Mouse (Mus musculus) heart, embryonic 16.5 days (tissue): ENCODE data around the gene Cdc42bpb. TPM values are rescaled to one million over a fixed set of nuclear protein-coding genes. Genes with fewer than 3 reads are reported as not detected.

Experiments used
- ATAC-seq: fragments of 200-750 bp; cut with Nextera tagmentation; replicated peaks from 2 replicates; pipeline ENCODE4 v1.8.0; 2017; ENCODE audit warnings: moderate number of reproducible peaks; ENCODE audit not compliant: insufficient read depth, low FRiP score; ENCODE audit errors: extremely low read depth
- H3K27ac ChIP-seq: fragments of 300-500 bp; sonication (generic); 2 replicates; pipeline ENCODE4 v1.5.1; 2014; ENCODE audit warnings: mild to moderate bottlenecking, low read length, control low read depth, moderate library complexity
- H3K27me3 ChIP-seq: fragments of 300-500 bp; sonication (generic); 2 replicates; pipeline ENCODE4 v1.6.1; 2014; ENCODE audit warnings: low read length, mixed read lengths; ENCODE audit not compliant: control insufficient read depth, insufficient read depth
- H3K36me3 ChIP-seq: fragments of 300-500 bp; sonication (generic); 2 replicates; pipeline ENCODE4 v1.6.1; 2014; ENCODE audit not compliant: control insufficient read depth, insufficient read depth
- H3K4me1 ChIP-seq: fragments of 300-500 bp; sonication (generic); 2 replicates; pipeline ENCODE4 v1.6.1; 2014; ENCODE audit warnings: low read length, mixed read lengths; ENCODE audit not compliant: control insufficient read depth, insufficient read depth
- H3K4me2 ChIP-seq: fragments of 300-500 bp; sonication (generic); 2 replicates; pipeline ENCODE4 v1.6.1; 2014; ENCODE audit warnings: low read depth, mild to moderate bottlenecking, control low read depth, low read length
- H3K4me3 ChIP-seq: fragments of 300-500 bp; sonication (generic); 2 replicates; pipeline ENCODE4 v1.5.1; 2014; ENCODE audit warnings: mild to moderate bottlenecking, control low read depth, low read length
- H3K9ac ChIP-seq: fragments of 300-500 bp; sonication (generic); 2 replicates; pipeline ENCODE4 v1.6.1; 2014; ENCODE audit warnings: low read length, control low read depth
- H3K9me3 ChIP-seq: fragments of 300-500 bp; sonication (generic); replicated peaks from 2 replicates; pipeline ENCODE4 v1.6.1; 2016; ENCODE audit warnings: low read length; ENCODE audit not compliant: control insufficient read depth
- WGBS: fragments of 180-500 bp; shearing (Covaris S2); extraction: QIAGEN DNeasy Blood & Tissue Kit; methylation state at CpG from one replicate; pipeline ENCODE4 v1.1.7; 2014; 5-methylcytosine and 5-hydroxymethylcytosine counted together
- polyA plus RNA-seq: library from polyadenylated mRNA; unstranded; fragments of >200 nt; fragmentation: Nextera tagmentation; extraction: Ambion mirVana; gene quantifications from 2 replicates; pipeline ENCODE4 v1.2.1, GENCODE M21; 2015

The Cdc42bpb gene
- polyA plus RNA-seq, 1 experiment from 2014 or later: 19.6 TPM

DNA sequence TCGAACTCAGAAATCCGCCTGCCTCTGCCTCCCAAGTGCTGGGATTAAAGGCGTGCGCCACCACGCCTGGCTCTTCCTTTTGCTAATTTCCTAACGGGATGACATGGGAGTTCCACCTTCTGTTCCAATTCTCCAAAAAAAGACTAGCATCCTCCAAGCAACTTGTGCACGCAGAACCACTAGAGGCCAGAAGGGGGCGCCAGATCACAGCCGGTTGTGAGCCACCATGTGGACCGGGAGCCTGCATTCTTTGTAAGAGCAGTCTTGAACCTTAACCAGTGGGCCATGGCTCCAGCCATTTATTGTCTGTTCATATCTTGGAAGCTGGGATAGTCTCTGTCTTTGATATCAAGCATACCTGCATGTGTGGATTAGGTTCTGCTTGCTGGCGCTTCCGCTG, 105.1 kb downstream of the Cdc42bpb start:
- 18% methylated on average over 12 of the region's 12 CpGs for WGBS
- H3K4me2 ChIP-seq: no peak overlapping the region
- ATAC-seq: no peak
- H3K9ac ChIP-seq: no peak overlapping the region
- peaks cover 79% of the 10 kb centered on the region for H3K27me3 ChIP-seq
- H3K27ac ChIP-seq: no peak overlapping the region
- H3K36me3 ChIP-seq: no peaks in the 10 kb centered on the region
- no peaks in the 10 kb centered on the region for H3K9me3 ChIP-seq
- no peak overlapping the region for H3K4me3 ChIP-seq
- peaks cover 26% of the 10 kb centered on the region for H3K4me1 ChIP-seq

DNA sequence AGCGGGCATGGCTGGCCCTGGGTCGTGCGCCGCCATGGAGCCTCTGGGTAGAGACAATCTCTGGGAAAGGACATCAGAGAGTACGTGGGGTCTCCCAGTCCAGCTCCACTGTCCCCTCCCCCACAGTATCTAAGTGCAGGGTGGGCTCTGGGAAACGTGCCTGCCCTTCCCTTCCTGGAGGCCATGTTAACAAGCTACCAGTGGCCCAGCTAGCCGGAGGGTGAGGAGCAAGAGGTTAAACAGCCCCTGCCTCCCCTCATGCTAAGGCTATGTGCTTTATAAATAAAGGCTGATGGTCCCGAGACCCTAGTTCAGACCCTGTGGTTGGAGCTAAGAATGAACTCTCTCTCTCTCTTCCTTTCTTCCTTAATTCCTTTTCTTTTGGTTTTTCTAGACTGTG, 105.6 kb downstream of the Cdc42bpb start:
- Histone ChIP-seq H3K4me1 (peaks cover 26% of the 10 kb centered on the region), H3K9me3 (no peaks in the 10 kb centered on the region), H3K9ac (no peak overlapping the region), H3K4me3 (peak overlapping the region; percentile 8; the same call in 1 of the 2 replicates), H3K36me3 (no peaks in the 10 kb centered on the region), H3K27me3 (peaks cover 76% of the 10 kb centered on the region), H3K27ac (no peak overlapping the region), H3K4me2 (peak overlapping the region; percentile 33; the same call in 1 of the 2 replicates)
- WGBS: 15% methylated on average over 8 of the region's 8 CpGs
- ATAC-seq: no peak

DNA sequence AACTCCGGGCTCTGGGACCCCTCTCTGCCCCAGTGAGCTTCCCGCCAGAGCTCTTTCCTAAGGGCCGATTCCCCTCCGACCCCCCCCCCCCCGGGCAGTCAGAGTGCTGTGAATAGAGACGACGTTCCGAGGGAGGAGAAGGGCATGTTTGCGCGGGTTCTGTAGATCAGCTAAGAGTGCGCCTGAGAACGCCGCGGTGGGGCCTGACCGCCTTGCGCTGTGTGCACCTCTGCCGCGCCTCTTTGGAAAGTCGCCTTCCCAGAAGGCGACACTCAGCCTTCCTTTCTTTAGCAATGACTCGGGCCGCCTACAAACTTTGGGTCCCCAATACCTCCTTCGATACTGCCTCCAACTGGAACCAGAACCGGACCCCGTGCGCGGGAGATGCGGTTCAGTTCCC, 106.1 kb downstream of the Cdc42bpb start:
- H3K9me3 ChIP-seq: no peaks in the 10 kb centered on the region
- 6% methylated on average over 27 of the region's 28 CpGs for WGBS

DNA sequence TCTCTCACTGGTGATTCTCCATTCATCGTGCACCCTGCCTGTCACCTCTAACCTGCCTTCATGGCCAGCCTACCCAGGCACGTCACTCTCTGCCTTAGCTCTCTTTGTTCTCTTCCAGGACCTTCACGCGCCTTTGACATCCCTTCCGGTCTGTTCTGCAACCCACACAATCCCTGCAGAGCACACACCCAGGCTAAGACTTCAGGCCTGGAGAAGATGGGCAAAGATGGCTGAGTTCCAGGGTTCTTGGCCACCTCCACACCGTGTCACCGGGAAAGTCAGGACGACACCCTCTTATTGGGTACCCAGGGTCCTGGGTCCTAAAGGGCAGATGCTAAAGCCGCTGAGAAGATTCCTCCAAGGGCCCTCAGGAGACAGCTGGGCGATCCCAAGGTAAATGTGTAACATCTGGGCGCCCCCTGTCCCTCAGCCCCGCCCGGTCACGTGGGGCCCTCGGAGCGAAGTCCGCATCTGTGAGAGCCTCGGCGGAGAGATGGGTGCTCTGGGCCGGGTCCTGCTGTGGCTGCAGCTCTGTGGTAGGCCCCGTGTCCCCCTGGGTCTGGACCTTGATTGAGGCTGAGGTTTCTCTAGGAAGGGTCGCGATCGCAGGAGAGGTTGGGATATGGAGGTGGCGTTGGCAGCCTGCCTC, 106.8 kb downstream of the Cdc42bpb start, which contains the start of gene Amn:
Amn (plus strand) TSS at position 467 of the 649 bp plus-strand sequence.
- no peak for ATAC-seq
- no peak within 1 kb of the TSS for H3K27ac ChIP-seq
- peak within 1 kb of the TSS; percentile 10 for H3K4me3 ChIP-seq
- peaks cover 26% of the 10 kb centered on the region for H3K4me1 ChIP-seq
- H3K36me3 ChIP-seq: no peaks in the 10 kb centered on the region
- H3K9ac ChIP-seq: no peak within 1 kb of the TSS
- whole genome bisulfite sequencing: 28% methylated on average over 25 of the region's 25 CpGs
- H3K27me3 ChIP-seq: peaks cover 63% of the 10 kb centered on the region
- no peaks in the 10 kb centered on the region for H3K9me3 ChIP-seq
- H3K4me2 ChIP-seq: peak within 1 kb of the TSS; percentile 33

More for the DNA sequence above, 106.1 kb downstream of the Cdc42bpb start:
- Histone ChIP-seq H3K27ac (no peak overlapping the region), H3K4me3 (peak overlapping the region; percentile 10), H3K9ac (no peak overlapping the region), H3K4me2 (peak overlapping the region; percentile 33), H3K36me3 (no peaks in the 10 kb centered on the region), H3K4me1 (peaks cover 26% of the 10 kb centered on the region), H3K27me3 (peaks cover 70% of the 10 kb centered on the region)
- ATAC-seq: no peak

DNA sequence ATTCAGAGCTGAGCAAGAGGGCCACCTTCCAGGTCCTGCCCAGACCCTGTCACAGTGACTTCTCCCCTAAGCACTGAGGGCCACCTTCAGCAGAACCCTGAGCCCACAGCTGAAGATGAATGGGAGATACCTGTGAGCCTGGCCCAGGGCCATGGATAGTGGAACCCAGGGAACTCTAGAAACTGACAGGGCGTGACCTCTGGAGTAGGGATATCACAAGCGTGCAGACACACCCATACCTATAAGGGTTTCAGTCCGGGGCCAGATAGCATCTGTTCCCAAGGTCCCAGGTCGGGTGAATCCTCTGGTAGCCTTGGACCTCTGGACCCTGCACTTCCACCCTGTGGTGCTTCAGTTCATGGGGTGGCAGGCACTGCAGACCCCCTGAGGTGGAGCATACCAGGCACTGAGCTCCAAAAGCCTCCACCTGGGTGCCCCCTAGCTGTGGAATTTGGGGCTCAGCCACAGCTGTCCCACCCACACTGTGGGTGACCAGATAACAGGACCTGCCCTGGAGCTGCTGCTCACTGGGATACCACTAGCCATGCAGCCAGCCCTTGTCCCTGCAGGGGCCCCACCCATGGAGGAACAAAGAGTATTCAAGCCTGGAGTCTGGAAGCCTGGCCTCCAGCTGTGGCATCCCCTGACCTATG, 109.7 kb downstream of the Cdc42bpb start:
- no peaks in the 10 kb centered on the region for H3K9me3 ChIP-seq
- peaks cover 7% of the 10 kb centered on the region for H3K4me1 ChIP-seq
- no peaks in the 10 kb centered on the region for H3K36me3 ChIP-seq
- H3K27ac ChIP-seq: no peak overlapping the region
- H3K4me2 ChIP-seq: no peak overlapping the region
- H3K27me3 ChIP-seq: peaks cover 34% of the 10 kb centered on the region
- H3K4me3 ChIP-seq: no peak overlapping the region
- no peak for ATAC-seq
- H3K9ac ChIP-seq: no peak overlapping the region
- WGBS: 76% methylated on average over 4 of the region's 4 CpGs

DNA sequence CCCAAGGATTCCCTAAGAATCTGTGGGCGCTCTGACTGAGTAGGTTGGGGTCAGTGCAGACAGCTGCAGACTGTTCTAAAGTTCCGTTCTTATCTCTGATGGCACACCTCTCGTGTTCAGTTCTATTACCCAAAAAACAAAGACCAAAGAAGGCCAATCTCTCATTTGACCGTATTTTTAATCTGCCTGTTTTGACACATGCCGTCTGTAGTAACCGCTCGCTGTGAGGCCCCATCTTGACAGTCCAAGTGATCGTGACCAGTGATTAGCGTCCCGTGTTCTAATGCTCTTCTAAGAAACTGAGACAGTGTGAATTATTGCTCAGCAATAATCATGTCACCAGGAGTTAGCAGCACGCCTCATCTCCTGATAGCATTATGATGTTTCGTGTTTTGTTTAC, 110.9 kb downstream of the Cdc42bpb start:
- H3K4me3 ChIP-seq: no peak overlapping the region
- H3K4me2 ChIP-seq: no peak overlapping the region
- peaks cover 3% of the 10 kb centered on the region; the same call in 1 of the 2 replicates for H3K36me3 ChIP-seq
- 85% methylated on average over 12 of the region's 12 CpGs for WGBS
- no peak overlapping the region for H3K27ac ChIP-seq
- peaks cover 22% of the 10 kb centered on the region for H3K27me3 ChIP-seq
- ATAC-seq: no peak
- H3K4me1 ChIP-seq: peaks cover 6% of the 10 kb centered on the region
- H3K9ac ChIP-seq: no peak overlapping the region
- H3K9me3 ChIP-seq: no peaks in the 10 kb centered on the region

DNA sequence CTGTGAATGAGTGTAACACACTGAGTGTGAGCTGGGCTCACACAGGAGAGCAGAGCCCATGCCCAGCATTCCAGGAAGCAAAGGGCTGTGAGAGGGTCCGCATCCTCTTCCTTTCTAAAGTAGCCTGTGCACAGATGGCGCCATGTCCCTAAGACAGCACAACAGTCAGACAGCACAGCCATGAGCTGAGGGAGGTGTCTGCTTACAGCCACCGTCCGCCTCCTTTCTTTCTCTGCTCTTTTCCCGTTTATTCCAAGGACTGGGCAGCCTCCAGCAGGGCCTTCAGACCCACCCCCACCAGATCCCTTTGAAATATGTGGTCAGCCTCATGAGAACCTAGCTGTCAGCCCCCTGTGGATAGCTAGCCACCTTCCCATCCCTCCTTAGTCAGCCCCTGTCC, 112.3 kb downstream of the Cdc42bpb start:
- 76% methylated on average over 5 of the region's 5 CpGs for WGBS
- H3K9ac ChIP-seq: no peak overlapping the region
- H3K27me3 ChIP-seq: peaks cover 8% of the 10 kb centered on the region
- no peaks in the 10 kb centered on the region for H3K4me1 ChIP-seq
- H3K9me3 ChIP-seq: no peaks in the 10 kb centered on the region
- peaks cover 11% of the 10 kb centered on the region for H3K36me3 ChIP-seq
- no peak overlapping the region for H3K27ac ChIP-seq
- no peak overlapping the region for H3K4me2 ChIP-seq
- no peak for ATAC-seq
- H3K4me3 ChIP-seq: no peak overlapping the region

DNA sequence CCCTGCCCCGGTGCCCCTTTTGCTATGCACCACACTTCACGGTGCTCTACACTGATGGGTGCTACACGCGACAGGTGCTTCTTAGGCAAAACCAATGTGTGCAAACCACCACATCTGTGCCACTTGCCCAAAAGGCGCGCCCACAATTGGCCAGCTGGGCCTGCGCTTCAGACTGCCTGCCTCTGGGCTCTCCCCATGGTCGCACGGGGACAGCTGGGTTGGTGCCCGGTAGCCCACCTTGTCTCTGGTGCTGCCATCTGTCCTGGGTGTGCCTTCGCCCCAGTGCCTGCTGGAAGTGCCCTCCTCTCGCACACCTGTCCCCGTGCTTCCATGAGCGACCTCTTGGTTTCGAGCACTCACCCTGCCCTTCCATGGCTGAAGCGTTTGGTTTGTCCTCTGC, 113.9 kb downstream of the Cdc42bpb start:
- H3K9me3 ChIP-seq: no peaks in the 10 kb centered on the region
- 95% methylated on average over 16 of the region's 16 CpGs for WGBS
- H3K4me2 ChIP-seq: no peak overlapping the region
- ATAC-seq: no peak
- H3K27me3 ChIP-seq: no peaks in the 10 kb centered on the region
- no peak overlapping the region for H3K4me3 ChIP-seq
- no peak overlapping the region for H3K27ac ChIP-seq
- H3K36me3 ChIP-seq: peaks cover 13% of the 10 kb centered on the region
- no peak overlapping the region for H3K9ac ChIP-seq
- no peaks in the 10 kb centered on the region for H3K4me1 ChIP-seq

DNA sequence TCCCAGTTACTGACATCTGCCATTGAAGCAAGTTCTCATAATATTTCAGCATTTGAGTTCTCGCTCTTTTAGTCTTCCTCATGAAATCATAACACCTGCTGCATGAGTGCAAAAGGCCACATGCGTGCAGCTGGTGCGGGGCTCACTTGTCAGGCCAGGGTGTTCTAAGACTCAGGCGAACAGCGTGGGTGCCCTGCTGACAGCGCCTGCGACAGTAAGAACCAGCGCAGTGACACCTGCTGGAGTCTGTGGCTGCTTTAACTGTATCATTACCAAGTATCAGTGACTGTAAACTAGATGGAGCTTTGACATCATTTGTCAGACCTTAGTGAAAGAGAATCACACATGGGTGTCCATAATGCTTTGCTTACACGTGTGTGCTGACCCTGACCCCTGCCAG, 126.3 kb downstream of the Cdc42bpb start:
- Histone ChIP-seq H3K4me2 (no peak overlapping the region), H3K9ac (no peak overlapping the region), H3K27me3 (no peaks in the 10 kb centered on the region), H3K36me3 (peaks cover 2% of the 10 kb centered on the region), H3K27ac (no peak overlapping the region), H3K4me3 (no peak overlapping the region), H3K4me1 (no peaks in the 10 kb centered on the region), H3K9me3 (no peaks in the 10 kb centered on the region)
- no peak for ATAC-seq
- WGBS: 54% methylated on average over 9 of the region's 9 CpGs
